Mouse (Mus musculus) liver, embryonic 11.5 days (tissue): ENCODE measurements around the gene Dcun1d4. TPM values are rescaled to one million over a fixed set of nuclear protein-coding genes. Genes with fewer than 3 reads are reported as not detected.

Experiments used
- ATAC-seq: fragments of 200-750 bp; cut with Nextera tagmentation; replicated peaks from 2 replicates; pipeline ENCODE4 v1.8.0; 2017; ENCODE audit warnings: moderate number of reproducible peaks, mild to moderate bottlenecking, moderate TSS enrichment, moderate library complexity; ENCODE audit not compliant: low FRiP score
- DNase-seq: peaks from one replicate; pipeline ENCODE4 v3.0.0-alpha.2; 2017; ENCODE audit warnings: low spot score
- H3K27ac ChIP-seq: fragments of 300-500 bp; sonication (generic); 2 replicates; pipeline ENCODE4 v1.5.1; 2014; ENCODE audit warnings: mild to moderate bottlenecking, low read depth, low read length, control low read depth
- H3K27me3 ChIP-seq: fragments of 300-500 bp; sonication (generic); replicated peaks from 2 replicates; pipeline ENCODE4 v1.6.1; 2014; ENCODE audit warnings: low read length, mixed read lengths; ENCODE audit not compliant: control insufficient read depth, insufficient read depth
- H3K36me3 ChIP-seq: fragments of 300-500 bp; sonication (generic); 2 replicates; pipeline ENCODE4 v1.6.1; 2014; ENCODE audit warnings: mild to moderate bottlenecking, low read length, moderate library complexity, mixed read lengths; ENCODE audit not compliant: control insufficient read depth, insufficient read depth
- H3K4me1 ChIP-seq: fragments of 300-500 bp; sonication (generic); replicated peaks from 2 replicates; pipeline ENCODE4 v1.6.1; 2014; ENCODE audit warnings: low read length, mixed read lengths; ENCODE audit not compliant: control insufficient read depth, insufficient read depth
- H3K4me2 ChIP-seq: fragments of 300-500 bp; sonication (generic); 2 replicates; pipeline ENCODE4 v1.6.1; 2014; ENCODE audit warnings: mild to moderate bottlenecking, control low read depth, moderate library complexity
- H3K4me3 ChIP-seq: fragments of 300-500 bp; sonication (generic); 2 replicates; pipeline ENCODE4 v1.5.1; 2014; ENCODE audit warnings: low read depth, low read length, control low read depth
- H3K9ac ChIP-seq: fragments of 300-500 bp; sonication (generic); 2 replicates; pipeline ENCODE4 v1.6.1; 2014; ENCODE audit warnings: low read depth, low read length, control low read depth
- H3K9me3 ChIP-seq: fragments of 300-500 bp; sonication (generic); 2 replicates; pipeline ENCODE4 v1.6.1; 2016; ENCODE audit warnings: low read length, inconsistent platforms, mixed read lengths; ENCODE audit not compliant: control insufficient read depth
- WGBS: fragments of 180-500 bp; shearing (Covaris S2); extraction: QIAGEN DNeasy Blood & Tissue Kit; methylation state at CpG from one replicate; pipeline ENCODE4 v1.1.7; 2014; 5-methylcytosine and 5-hydroxymethylcytosine counted together
- polyA plus RNA-seq: library from polyadenylated mRNA; unstranded; fragments of >200 nt; fragmentation: Nextera tagmentation; extraction: Ambion mirVana; gene quantifications from 2 replicates; pipeline ENCODE4 v1.2.1, GENCODE M21; 2014

Dcun1d4 gene
- polyA plus RNA-seq, 1 experiment from 2014 or later = 14.8 TPM

DNA sequence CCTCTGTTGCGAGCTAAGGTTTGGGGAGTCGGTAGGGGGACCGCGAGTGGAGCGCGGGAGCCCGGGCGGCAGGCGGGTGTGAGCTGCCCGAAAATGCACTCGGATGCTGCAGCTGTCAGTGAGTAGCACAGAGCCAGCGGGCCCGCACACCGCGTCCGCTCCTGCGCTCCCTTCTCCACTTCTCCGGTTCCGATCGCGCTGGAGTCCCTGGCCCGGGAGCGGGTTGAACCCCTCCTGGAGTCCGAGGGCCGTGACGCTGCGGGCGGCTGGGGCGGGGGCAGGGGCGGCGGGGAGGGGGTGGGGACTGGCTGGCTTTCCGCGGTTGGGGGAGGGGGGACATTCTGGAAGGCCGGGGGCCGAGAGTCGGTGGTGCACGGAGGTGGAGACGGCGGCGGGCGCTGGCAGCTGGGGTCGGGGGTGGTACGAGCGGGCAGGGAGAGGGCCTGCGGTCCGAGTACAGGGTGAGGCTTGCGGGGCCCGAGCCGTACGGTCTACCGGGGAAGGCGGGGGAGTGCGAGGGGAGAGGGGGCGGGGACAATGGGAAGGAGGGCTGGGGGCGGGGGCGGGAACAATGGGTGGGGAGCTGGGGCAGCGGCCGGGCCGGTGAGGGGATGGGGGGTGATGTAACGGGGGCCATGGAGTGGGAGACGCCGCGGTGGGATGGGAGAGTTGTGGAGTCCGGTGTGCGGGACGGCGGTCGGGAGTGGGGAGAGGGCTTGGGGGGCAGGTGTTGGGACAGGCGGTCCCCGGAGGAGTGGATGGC, 10.5 kb downstream of the Dcun1d4 start:
- no peaks in the 10 kb centered on the region for H3K27me3 ChIP-seq
- no peaks in the 10 kb centered on the region for H3K9me3 ChIP-seq
- peak overlapping the region; percentile 97 for H3K4me2 ChIP-seq
- H3K9ac ChIP-seq = peak overlapping the region; percentile 78
- no peaks in the 10 kb centered on the region for H3K36me3 ChIP-seq
- no peaks in the 10 kb centered on the region for H3K4me1 ChIP-seq
- under 1% methylated on average over 66 of the region's 70 CpGs for WGBS
- peak overlapping the region; percentile 86 for H3K27ac ChIP-seq
- H3K4me3 ChIP-seq = peak overlapping the region; percentile 88
- DNase-seq = no peak
- ATAC-seq = peak; percentile 35

GRCm38 (mm10) chr5:73491837-73492720, 11.3 kb downstream of the Dcun1d4 start:
- DNase-seq (peak; percentile 87), ATAC-seq (peak; percentile 73)
- Histone ChIP-seq H3K4me3 (peak overlapping the region; percentile 88), H3K36me3 (no peaks in the 10 kb centered on the region), H3K27ac (peak overlapping the region; percentile 68), H3K9me3 (no peaks in the 10 kb centered on the region), H3K4me1 (no peaks in the 10 kb centered on the region), H3K9ac (peak overlapping the region; percentile 78), H3K4me2 (peak overlapping the region; percentile 97), H3K27me3 (no peaks in the 10 kb centered on the region)
- under 1% methylated on average over 57 of the region's 59 CpGs for WGBS

DNA sequence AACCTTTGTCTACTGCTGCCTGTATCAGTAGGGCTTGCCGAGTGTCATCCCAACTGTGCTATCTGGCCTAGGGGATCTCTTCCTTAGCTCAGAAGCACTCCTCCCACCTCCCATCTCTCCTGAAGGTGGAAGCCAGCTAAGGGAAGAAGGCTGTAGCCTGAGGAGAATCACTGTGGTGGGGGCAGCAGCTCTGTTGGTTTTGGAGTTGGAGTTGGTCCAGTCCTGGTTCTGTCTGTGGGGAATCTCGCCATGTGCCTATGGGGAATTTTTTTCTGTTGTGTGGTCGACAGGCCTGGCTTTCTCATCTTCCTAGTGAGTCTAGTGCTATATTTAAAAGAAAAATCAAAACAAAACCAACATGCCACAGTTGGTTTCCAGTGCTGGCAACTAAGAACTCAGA, 16.6 kb downstream of the Dcun1d4 start:
- H3K27me3 ChIP-seq = no peaks in the 10 kb centered on the region
- no peak overlapping the region for H3K27ac ChIP-seq
- no peak overlapping the region for H3K9ac ChIP-seq
- H3K9me3 ChIP-seq = no peaks in the 10 kb centered on the region
- peaks cover 2% of the 10 kb centered on the region; the same call in 1 of the 2 replicates for H3K4me1 ChIP-seq
- H3K4me3 ChIP-seq = no peak overlapping the region
- no peaks in the 10 kb centered on the region for H3K36me3 ChIP-seq
- no peak for DNase-seq
- ATAC-seq = no peak
- no peak overlapping the region for H3K4me2 ChIP-seq
- 70% methylated on average over 3 of the region's 3 CpGs for WGBS

DNA sequence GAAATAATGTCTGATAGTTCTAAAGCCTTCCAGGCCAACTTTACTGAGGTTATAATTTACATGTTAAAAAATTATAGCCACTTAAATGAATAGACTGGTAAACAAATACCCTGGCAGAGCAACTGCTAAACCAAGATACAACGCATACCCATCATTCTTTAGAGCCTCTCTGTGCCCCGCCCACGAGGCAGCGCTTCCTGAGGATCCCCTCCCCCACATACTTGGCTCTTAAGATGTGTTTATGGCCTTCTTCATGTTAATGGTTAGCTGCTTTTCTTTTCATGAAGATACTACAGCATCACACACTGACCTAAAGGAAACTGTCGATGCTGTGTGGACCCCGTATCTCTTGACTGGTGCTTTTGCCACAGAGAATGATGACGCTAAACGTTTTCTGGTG, 17.8 kb downstream of the Dcun1d4 start:
- Histone ChIP-seq H3K4me2 (no peak overlapping the region), H3K27me3 (no peaks in the 10 kb centered on the region), H3K9me3 (no peaks in the 10 kb centered on the region), H3K4me3 (no peak overlapping the region), H3K36me3 (no peaks in the 10 kb centered on the region), H3K27ac (no peak overlapping the region), H3K9ac (no peak overlapping the region), H3K4me1 (peaks cover 2% of the 10 kb centered on the region)
- DNase-seq (no peak), ATAC-seq (no peak)
- WGBS = 80% methylated on average over 8 of the region's 8 CpGs

DNA sequence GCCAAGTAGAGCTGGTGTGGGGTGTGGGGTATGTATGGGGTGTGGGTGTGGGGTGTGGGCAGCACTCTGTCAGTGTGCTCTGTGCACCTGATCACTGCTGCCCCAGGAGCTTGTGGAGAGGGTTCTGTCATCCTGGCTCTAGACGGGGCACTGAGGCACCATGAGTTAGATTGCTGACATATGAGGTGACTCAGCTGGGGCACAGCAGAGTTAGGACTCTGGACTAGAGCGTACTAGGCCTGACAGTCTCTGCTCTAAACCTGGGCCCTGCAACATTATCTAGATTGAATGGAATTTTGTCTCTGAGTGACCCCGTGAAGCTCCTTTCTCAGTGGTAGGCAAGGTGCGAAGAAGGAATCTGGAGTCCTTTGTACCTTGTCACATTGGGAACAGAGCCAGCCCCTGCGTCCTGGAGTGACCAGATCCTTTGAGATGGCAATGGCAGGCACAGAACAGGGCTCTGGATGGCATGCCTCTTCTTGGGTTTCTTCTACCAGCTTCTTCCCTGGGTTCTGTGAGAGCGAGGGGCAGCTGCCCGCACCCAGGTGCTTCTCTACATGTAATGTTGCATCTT, 20.2 kb downstream of the Dcun1d4 start:
- H3K27ac ChIP-seq = no peak overlapping the region

GRCm38 (mm10) chr5:73502422-73502821, 21.6 kb downstream of the Dcun1d4 start:
- no peak overlapping the region for H3K9ac ChIP-seq
- H3K4me3 ChIP-seq = no peak overlapping the region
- no peak overlapping the region for H3K4me2 ChIP-seq
- no peak overlapping the region for H3K27ac ChIP-seq
- ATAC-seq = no peak
- no peaks in the 10 kb centered on the region for H3K36me3 ChIP-seq
- no peaks in the 10 kb centered on the region for H3K9me3 ChIP-seq
- 86% methylated on average over 9 of the region's 9 CpGs for WGBS
- no peaks in the 10 kb centered on the region for H3K27me3 ChIP-seq
- H3K4me1 ChIP-seq = no peaks in the 10 kb centered on the region; the same call in none of the 2 replicates
- no peak for DNase-seq

More for the DNA sequence above, 20.2 kb downstream of the Dcun1d4 start:
- Histone ChIP-seq H3K9ac (no peak overlapping the region), H3K36me3 (no peaks in the 10 kb centered on the region), H3K4me1 (peaks cover 2% of the 10 kb centered on the region), H3K4me2 (no peak overlapping the region), H3K9me3 (no peaks in the 10 kb centered on the region), H3K27me3 (no peaks in the 10 kb centered on the region), H3K4me3 (no peak overlapping the region)
- no peak for DNase-seq
- WGBS = 79% methylated on average over 7 of the region's 7 CpGs
- no peak for ATAC-seq

DNA sequence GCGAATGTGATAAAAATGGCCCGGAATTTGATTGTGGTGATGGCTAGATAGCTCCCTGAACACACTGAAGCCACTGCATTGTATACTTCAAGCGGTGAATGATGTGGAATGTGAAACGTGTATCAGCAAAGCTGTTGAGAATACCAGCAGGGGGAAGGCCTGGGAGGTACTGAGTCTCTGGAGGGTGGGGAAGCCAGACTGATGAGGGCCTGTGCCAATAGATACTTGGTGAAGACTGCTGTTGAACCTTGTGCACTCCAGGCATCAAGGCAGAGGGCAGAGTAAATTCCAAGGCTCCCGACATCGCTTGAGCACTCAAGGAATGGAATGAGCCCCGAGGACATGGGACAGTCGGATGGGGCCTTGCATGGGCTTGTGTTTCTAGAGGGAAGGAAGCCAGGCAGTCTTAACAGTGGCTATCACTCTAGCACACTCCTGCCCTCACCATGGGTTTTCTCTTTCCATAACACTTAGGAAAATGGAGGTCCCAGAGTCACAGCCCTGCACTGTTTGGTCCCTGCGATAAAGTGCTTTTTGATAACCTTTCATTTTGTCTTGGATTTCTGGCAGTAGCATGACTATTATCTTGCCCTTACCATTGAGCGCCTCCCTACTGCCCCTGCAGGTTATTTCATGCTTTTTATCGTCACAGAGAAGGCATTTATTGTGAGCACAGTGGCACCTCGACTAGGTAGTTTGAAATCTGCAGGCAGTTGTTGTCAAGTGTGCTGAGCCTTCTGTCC, 22.4 kb downstream of the Dcun1d4 start:
- Histone ChIP-seq H3K9ac (no peak overlapping the region), H3K27ac (no peak overlapping the region), H3K9me3 (no peaks in the 10 kb centered on the region), H3K27me3 (no peaks in the 10 kb centered on the region), H3K4me1 (no peaks in the 10 kb centered on the region; the same call in none of the 2 replicates), H3K4me2 (no peak overlapping the region), H3K36me3 (no peaks in the 10 kb centered on the region), H3K4me3 (no peak overlapping the region)
- DNase-seq (no peak), ATAC-seq (peak; percentile 64)
- WGBS = 72% methylated on average over 12 of the region's 12 CpGs

DNA sequence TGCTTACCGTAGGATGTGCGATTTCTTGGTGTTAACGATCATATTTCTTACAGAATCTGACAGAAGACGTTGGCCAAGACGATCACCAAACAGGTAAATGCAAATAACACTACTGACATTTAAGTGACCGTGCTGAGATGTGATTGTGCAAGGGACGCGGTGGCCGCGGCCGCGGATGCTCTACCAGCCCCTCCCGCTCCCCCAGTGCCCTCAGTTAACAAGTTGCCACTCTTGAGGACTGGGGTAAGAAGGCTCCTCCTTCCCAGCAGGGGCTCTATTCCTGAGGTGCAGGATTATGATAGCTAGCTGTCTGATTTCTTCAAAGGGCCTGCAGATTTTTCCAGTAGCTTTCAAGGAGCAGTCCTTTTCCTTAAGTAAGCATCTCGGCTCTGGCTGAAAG, 30.3 kb downstream of the Dcun1d4 start:
- ATAC-seq (no peak), DNase-seq (no peak)
- no peaks in the 10 kb centered on the region for H3K27me3 ChIP-seq
- H3K9ac ChIP-seq = no peak overlapping the region
- H3K27ac ChIP-seq = no peak overlapping the region
- no peak overlapping the region for H3K4me2 ChIP-seq
- no peaks in the 10 kb centered on the region for H3K9me3 ChIP-seq
- no peaks in the 10 kb centered on the region for H3K4me1 ChIP-seq
- no peak overlapping the region for H3K4me3 ChIP-seq
- 86% methylated on average over 14 of the region's 14 CpGs for WGBS
- H3K36me3 ChIP-seq = no peaks in the 10 kb centered on the region
